Mouse (Mus musculus) cortical plate, adult 2 months (tissue): ENCODE results near the gene Fgfr2. TPM values are rescaled to one million over a fixed set of nuclear protein-coding genes. Genes with fewer than 3 reads are reported as not detected.

Source experiments
- H3K27ac ChIP-seq: fragments of 200-500 bp; 2 replicates; pipeline ENCODE4 v1.5.1; 2012; ENCODE audit warnings: low read length, control low read depth, inconsistent platforms; ENCODE audit not compliant: insufficient read depth
- H3K4me1 ChIP-seq: fragments of 200-500 bp; 2 replicates; pipeline ENCODE4 v1.6.1; 2011; ENCODE audit warnings: low read length; ENCODE audit not compliant: control insufficient read depth, insufficient read depth
- H3K4me3 ChIP-seq: fragments of 200-500 bp; 2 replicates; pipeline ENCODE4 v1.5.1; 2011; ENCODE audit warnings: mild to moderate bottlenecking, low read length, control low read depth; ENCODE audit not compliant: insufficient read depth
- CTCF ChIP-seq: fragments of 200-500 bp; IDR thresholded peaks from 2 replicates; pipeline ENCODE4 v1.5.1; 2011; ENCODE audit warnings: mild to moderate bottlenecking, control low read depth, low read length; ENCODE audit not compliant: insufficient read depth; ENCODE audit errors: extremely low read depth
- POLR2A ChIP-seq: fragments of 200-500 bp; IDR thresholded peaks from 2 replicates; pipeline ENCODE4 v1.6.1; 2011; ENCODE audit warnings: mild to moderate bottlenecking, low read length, control low read depth; ENCODE audit not compliant: insufficient read depth; ENCODE audit errors: extremely low read depth
- polyA plus RNA-seq: library from polyadenylated mRNA; depleted of rRNA; stranded (reverse); fragments of >200 nt; gene quantifications from 2 replicates; pipeline ENCODE4 v1.2.3, GENCODE M21; 2012

The Fgfr2 gene
- polyA plus RNA-seq, 1 experiment: 50.4 TPM

DNA sequence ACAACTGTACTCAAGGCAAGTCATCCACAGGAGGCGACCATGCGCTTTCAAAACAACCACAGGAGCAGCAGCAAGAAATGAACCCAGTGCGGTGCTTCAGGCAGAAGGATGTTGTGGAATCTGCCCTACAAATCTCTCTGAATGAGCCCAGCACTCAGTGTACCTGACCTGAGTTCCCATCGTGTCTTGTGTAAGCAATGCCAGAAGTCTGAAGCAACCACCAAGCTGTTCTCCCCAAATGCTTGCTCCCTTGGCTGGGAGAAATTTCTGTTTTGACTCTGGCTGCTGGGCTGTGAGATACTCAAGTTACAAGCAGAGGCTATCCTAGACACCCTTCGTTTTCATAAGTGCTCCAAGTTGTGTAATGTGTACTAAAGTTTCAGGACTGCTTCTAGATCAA lies 517.5 kb downstream of the Fgfr2 start:
- TF ChIP-seq POLR2A (no peak), CTCF (no peak)
- no peak overlapping the region for H3K27ac ChIP-seq
- H3K4me1 ChIP-seq: no peaks in the 10 kb centered on the region
- no peak overlapping the region for H3K4me3 ChIP-seq

DNA sequence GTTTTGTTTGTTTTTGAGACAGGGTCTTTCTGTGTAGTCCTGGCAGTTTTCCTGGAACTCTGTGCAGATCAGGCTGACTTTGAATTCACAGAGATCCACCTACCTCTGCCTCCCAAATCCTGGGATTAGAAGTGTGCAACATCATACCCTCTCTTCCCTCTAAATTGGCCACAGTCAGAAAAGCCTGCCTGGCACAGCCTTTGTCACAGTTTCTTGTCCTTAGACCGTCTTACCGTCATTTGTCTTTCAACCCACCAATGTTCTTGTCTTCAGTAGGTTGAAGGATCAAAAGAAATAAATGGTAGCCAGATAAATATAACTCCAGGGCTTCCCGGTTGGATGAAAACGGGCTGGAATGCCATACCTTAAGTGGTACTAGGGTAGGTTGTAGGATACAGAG lies 518.4 kb downstream of the Fgfr2 start:
- H3K4me1 ChIP-seq: no peaks in the 10 kb centered on the region
- no peak overlapping the region for H3K4me3 ChIP-seq
- H3K27ac ChIP-seq: no peak overlapping the region
- TF ChIP-seq POLR2A (no peak), CTCF (no peak)

GRCm38 (mm10) chr7:132600926-132601325 lies 522.2 kb downstream of the Fgfr2 start:
- Histone ChIP-seq H3K27ac (no peak overlapping the region), H3K4me3 (no peak overlapping the region), H3K4me1 (no peaks in the 10 kb centered on the region)
- TF ChIP-seq POLR2A: no peak
- no peak for TF ChIP-seq CTCF

GRCm38 (mm10) chr7:132600026-132600425 lies 523.1 kb downstream of the Fgfr2 start:
- no peak for TF ChIP-seq POLR2A
- no peak for TF ChIP-seq CTCF
- H3K27ac ChIP-seq: no peak overlapping the region
- H3K4me3 ChIP-seq: no peak overlapping the region
- no peaks in the 10 kb centered on the region for H3K4me1 ChIP-seq

GRCm38 (mm10) chr7:132599071-132599975 lies 523.8 kb downstream of the Fgfr2 start, which contains the start of gene Nkx1-2:
Nkx1-2 (minus strand) TSS chr7:132599637.
- TF ChIP-seq CTCF (no peak), POLR2A (no peak)
- no peak within 1 kb of the TSS for H3K4me3 ChIP-seq
- H3K27ac ChIP-seq: no peak within 1 kb of the TSS
- no peaks in the 10 kb centered on the region for H3K4me1 ChIP-seq

- H3K4me3 ChIP-seq: peak overlapping the region; percentile 6; the same call in 1 of the 2 replicates
- no peaks in the 10 kb centered on the region for H3K4me1 ChIP-seq
- no peak overlapping the region for H3K27ac ChIP-seq
- TF ChIP-seq POLR2A (no peak), CTCF (no peak)
These were observed 525.7 kb downstream of the Fgfr2 start for GRCm38 (mm10) chr7:132597251-132598041.

DNA sequence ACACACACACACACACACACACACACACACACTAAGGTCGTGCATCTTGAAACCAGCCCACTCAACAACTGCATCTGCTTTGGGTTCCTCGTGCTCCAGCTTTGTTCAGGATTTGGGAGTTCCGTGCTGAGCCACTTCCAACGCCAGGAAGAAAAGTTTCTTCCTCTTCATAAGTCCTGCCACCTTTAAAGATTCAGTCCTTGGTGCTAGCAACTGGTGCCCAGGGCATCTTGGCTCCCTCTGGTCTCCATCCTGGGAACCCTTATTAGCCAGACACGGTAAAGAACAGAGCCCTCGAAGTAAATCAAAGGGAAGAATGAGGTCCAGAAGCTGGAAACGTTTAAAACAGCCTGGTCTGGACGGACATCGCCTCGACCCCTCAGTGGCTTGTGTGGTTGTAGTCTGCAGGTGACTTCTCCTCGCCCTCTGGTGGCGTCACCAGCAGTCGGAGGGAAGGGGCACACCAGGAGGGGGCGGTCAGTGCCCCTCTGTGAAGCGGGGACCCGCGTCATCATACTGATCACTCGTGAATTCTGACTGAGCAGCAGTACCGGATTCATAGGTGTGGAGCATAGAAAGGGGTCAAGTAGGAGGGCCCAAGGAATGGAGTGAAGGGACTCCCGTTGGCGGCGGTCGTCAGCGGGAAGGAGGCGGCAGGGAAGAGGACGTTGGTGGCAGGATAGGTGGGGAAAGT lies 526.4 kb downstream of the Fgfr2 start:
- H3K27ac ChIP-seq: no peak overlapping the region
- no peaks in the 10 kb centered on the region for H3K4me1 ChIP-seq
- TF ChIP-seq POLR2A (no peak), CTCF (no peak)
- peak overlapping the region; percentile 6; the same call in 1 of the 2 replicates for H3K4me3 ChIP-seq

GRCm38 (mm10) chr7:132595787-132596186 lies 527.4 kb downstream of the Fgfr2 start:
- Histone ChIP-seq H3K4me3 (no peak overlapping the region), H3K27ac (no peak overlapping the region), H3K4me1 (no peaks in the 10 kb centered on the region)
- TF ChIP-seq POLR2A (no peak), CTCF (no peak)

GRCm38 (mm10) chr7:132594325-132594724 lies 528.8 kb downstream of the Fgfr2 start:
- TF ChIP-seq POLR2A (no peak), CTCF (no peak)
- H3K4me3 ChIP-seq: no peak overlapping the region
- no peak overlapping the region for H3K27ac ChIP-seq
- H3K4me1 ChIP-seq: no peaks in the 10 kb centered on the region
